Mouse (Mus musculus) liver, embryonic 15.5 days (tissue): Measurements from ENCODE around the gene Tekt1. TPM values are rescaled to one million over a fixed set of nuclear protein-coding genes. Genes with fewer than 3 reads are reported as not detected.
"Not testable (repeated sequence)": the region's sequence is repeated elsewhere in the genome, so short reads cannot be mapped to it uniquely, and the experiment has no call there.

Source experiments
- ATAC-seq: fragments of 200-750 bp; cut with Nextera tagmentation; 2 replicates; pipeline ENCODE4 v1.8.0; 2017; ENCODE audit warnings: moderate number of reproducible peaks, mild to moderate bottlenecking, moderate library complexity; ENCODE audit not compliant: insufficient read depth
- H3K27ac ChIP-seq: fragments of 300-500 bp; sonication (generic); replicated peaks from 2 replicates; pipeline ENCODE4 v1.5.1; 2015; ENCODE audit warnings: mild to moderate bottlenecking, inconsistent platforms
- H3K27me3 ChIP-seq: fragments of 300-500 bp; sonication (generic); 2 replicates; pipeline ENCODE4 v1.6.1; 2015; ENCODE audit warnings: mild to moderate bottlenecking, inconsistent platforms
- H3K36me3 ChIP-seq: fragments of 300-500 bp; sonication (generic); replicated peaks from 2 replicates; pipeline ENCODE4 v1.6.1; 2015; ENCODE audit warnings: moderate library complexity, mild to moderate bottlenecking, inconsistent platforms
- H3K4me1 ChIP-seq: fragments of 300-500 bp; sonication (generic); replicated peaks from 2 replicates; pipeline ENCODE4 v1.6.1; 2015; ENCODE audit warnings: inconsistent platforms
- H3K4me2 ChIP-seq: fragments of 300-500 bp; sonication (generic); 2 replicates; pipeline ENCODE4 v1.6.1; 2015; ENCODE audit warnings: moderate library complexity, mild to moderate bottlenecking, inconsistent platforms
- H3K4me3 ChIP-seq: fragments of 300-500 bp; sonication (generic); replicated peaks from 2 replicates; pipeline ENCODE4 v1.5.1; 2015; ENCODE audit warnings: mild to moderate bottlenecking, inconsistent platforms
- H3K9ac ChIP-seq: fragments of 300-500 bp; sonication (generic); 2 replicates; pipeline ENCODE4 v1.6.1; 2015; ENCODE audit warnings: moderate library complexity, mild to moderate bottlenecking, inconsistent platforms
- H3K9me3 ChIP-seq: fragments of 300-500 bp; sonication (generic); replicated peaks from 2 replicates; pipeline ENCODE4 v1.6.1; 2016; ENCODE audit warnings: inconsistent platforms
- WGBS: fragments of 180-500 bp; shearing (Covaris S2); methylation state at CpG from one replicate; pipeline ENCODE4 v1.1.7; 2015; ENCODE audit warnings: mixed read lengths; ENCODE audit not compliant: insufficient replicate concordance; 5-methylcytosine and 5-hydroxymethylcytosine counted together
- polyA plus RNA-seq: library from polyadenylated mRNA; unstranded; fragments of >200 nt; fragmentation: Nextera tagmentation; extraction: Ambion mirVana; gene quantifications from 2 replicates; pipeline ENCODE4 v1.2.1, GENCODE M21; 2015

Tekt1 gene
- polyA plus RNA-seq, 1 experiment from 2014 or later: not detected

DNA sequence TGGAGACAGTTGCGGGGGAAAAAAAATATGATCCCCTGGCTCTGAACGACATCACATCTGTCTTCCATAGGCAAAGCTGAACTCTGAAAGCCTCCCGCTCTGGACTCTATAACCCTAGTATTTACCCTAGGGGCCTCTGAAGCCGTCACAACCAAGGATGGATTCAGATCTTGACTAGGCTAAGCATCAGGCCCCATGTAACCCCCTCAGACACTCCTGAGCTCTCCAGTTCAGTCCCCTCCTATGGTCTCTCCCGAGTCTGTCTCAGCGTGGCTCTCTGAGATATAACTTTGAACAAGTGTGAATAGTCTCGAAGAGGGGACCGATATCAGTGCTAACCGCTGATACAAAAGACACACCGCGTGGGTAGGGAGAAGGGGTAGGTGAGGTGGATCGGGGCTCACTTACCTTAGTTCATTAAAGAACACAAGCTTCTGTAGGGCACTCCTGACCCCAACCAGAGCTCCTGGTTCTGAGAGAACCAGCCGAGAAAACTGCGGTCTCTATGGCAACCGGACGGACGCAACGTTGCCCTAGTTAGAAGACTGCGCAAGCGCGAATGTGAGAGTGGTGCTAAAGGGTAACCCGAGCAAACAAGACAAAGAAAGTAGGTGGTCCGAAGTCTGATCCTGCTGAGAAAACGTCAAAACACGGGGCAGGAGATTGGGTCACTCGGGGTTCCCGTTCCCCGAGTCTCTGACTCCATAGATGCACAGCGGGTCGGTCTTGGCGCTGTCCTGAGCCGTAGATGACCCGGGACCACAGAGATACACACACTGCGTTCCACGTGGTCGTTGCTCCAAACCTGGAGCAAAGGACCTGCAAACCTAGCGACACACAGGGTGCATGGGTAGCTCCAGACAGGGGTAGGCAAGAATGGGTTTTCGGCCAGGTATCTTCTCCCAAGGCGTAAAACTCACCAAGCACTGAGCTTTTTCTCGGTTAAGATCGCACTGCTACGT is 576 bp downstream of the Tekt1 start:
- peak overlapping the region; percentile 25 for H3K4me3 ChIP-seq
- no peaks in the 10 kb centered on the region; the same call in 1 of the 2 replicates for H3K4me1 ChIP-seq
- H3K36me3 ChIP-seq: no peaks in the 10 kb centered on the region
- no peak overlapping the region for H3K9ac ChIP-seq
- H3K27me3 ChIP-seq: peaks cover 18% of the 10 kb centered on the region
- WGBS: 12% methylated on average over 42 of the region's 42 CpGs
- H3K4me2 ChIP-seq: peak overlapping the region; percentile 61
- H3K9me3 ChIP-seq: no peaks in the 10 kb centered on the region
- H3K27ac ChIP-seq: no peak overlapping the region
- ATAC-seq: no peak

DNA sequence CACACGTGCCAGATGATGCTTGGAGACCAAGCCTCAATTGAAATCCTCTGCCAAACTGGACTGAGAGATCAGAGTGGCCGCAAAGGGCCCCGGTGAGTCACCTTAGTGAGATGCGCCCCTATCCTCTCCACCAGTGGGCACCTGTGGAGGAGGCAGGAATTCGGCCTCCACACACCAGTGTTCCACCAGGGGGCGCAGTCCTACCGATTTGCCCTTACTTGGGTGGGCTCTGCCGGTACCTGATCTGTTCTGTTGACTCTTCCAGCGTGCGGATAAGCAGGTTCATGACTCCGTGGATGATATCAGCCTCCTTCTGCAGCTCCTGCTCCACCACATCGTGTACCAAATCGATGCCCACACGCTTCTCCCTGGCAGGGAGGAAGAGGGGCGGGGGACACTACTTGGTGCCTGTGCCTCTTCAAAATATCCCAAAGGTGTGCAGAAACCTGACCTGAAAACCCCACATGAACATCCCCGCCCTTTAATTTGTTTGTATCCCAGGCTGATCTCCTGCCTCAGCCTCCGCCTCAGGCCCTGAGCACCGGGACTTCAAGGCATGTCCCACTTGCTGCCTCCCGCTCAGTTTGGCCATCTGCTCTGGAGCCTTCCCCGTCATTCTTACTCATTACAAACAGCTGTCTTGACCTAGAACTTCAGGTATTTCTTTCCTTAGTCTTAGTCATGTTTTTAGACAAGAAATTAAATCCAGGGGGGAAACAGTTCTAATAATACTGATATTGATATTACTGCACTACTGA is 7.1 kb downstream of the Tekt1 start:
- no peak overlapping the region for H3K4me3 ChIP-seq
- no peaks in the 10 kb centered on the region for H3K36me3 ChIP-seq
- H3K4me2 ChIP-seq: peak overlapping the region; percentile 30; the same call in 1 of the 2 replicates
- no peaks in the 10 kb centered on the region for H3K9me3 ChIP-seq
- ATAC-seq: no peak
- 0 out of 2 replicates have a peak, but pooled peaks cover 5% of the 10 kb centered on the region for H3K27me3 ChIP-seq
- WGBS: 22% methylated on average over 20 of the region's 20 CpGs
- H3K4me1 ChIP-seq: peaks cover 4% of the 10 kb centered on the region; the same call in 1 of the 2 replicates
- no peak overlapping the region for H3K9ac ChIP-seq
- no peak overlapping the region for H3K27ac ChIP-seq

DNA sequence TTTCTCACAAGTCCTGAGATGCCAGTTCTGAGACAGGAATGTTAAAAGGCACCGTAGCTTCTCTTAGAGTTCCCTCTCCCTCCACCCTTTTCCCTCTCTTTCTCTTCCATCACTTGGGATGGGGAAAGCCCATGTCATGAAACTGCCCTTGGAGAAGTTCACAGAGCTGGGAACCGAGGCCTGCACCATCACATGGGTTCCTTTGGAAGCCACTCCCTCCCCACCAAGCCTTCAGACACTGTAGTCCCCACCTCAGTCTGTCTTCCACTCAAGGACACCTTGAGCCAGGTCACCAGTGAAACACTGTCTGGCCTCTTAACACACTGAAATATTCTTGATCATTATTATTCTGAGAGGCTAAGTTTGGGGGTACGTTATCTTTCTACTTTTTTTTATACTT is 9.1 kb downstream of the Tekt1 start:
- Histone ChIP-seq H3K27ac (no peak overlapping the region), H3K4me2 (no peak overlapping the region), H3K4me1 (peaks cover 4% of the 10 kb centered on the region; the same call in 1 of the 2 replicates), H3K27me3 (0 out of 2 replicates have a peak, but pooled peaks cover 5% of the 10 kb centered on the region), H3K9ac (no peak overlapping the region), H3K4me3 (no peak overlapping the region), H3K9me3 (no peaks in the 10 kb centered on the region), H3K36me3 (no peaks in the 10 kb centered on the region)
- ATAC-seq: no peak
- 55% methylated on average over 3 of the region's 3 CpGs for WGBS

DNA sequence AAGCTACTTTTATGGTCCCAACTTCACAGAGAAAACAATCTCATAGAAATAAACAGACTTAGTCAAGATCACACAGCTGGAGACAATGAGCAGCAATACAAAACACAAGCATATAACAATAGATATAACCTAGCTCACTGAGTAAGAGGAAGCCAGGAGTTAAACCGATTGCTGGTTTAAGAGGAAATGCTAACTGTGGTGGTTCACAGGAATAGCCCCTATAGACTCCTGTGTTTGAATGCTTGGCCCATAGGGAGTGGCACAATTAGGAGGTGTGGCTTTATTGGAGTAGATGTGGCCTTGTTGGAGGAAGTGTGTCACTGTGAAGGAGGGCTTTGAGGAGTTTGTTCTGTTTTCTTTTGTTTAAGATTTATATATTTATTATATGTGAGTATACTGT is 10.0 kb downstream of the Tekt1 start:
- Histone ChIP-seq H3K27ac (no peak overlapping the region), H3K4me1 (peaks cover 4% of the 10 kb centered on the region; the same call in 1 of the 2 replicates), H3K36me3 (no peaks in the 10 kb centered on the region), H3K4me2 (no peak overlapping the region), H3K27me3 (0 out of 2 replicates have a peak, but pooled peaks cover 5% of the 10 kb centered on the region), H3K9ac (no peak overlapping the region), H3K9me3 (no peaks in the 10 kb centered on the region), H3K4me3 (no peak overlapping the region)
- WGBS: 14% methylated on average over 1 of the region's 1 CpGs
- no peak for ATAC-seq

DNA sequence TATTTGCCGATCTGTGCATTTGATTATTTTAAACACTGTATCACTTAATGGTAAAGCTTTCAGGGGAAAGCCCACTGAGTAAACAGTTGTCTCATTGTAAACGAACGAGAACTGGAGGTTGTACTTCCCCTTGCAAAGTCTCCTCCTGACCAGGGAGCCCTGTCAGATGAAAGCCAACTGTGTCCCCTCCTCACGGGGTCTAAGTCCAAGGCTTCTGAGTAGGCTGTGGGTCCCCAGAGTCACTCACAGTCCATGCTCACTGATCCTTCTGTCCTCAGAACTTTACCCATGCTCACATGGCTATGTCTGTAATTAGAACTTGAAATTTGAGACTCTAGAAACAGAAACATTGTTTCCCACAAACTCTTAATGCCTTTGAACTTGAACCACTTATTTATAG is 12.6 kb downstream of the Tekt1 start:
- Histone ChIP-seq H3K4me2 (no peak overlapping the region), H3K36me3 (no peaks in the 10 kb centered on the region), H3K4me3 (no peak overlapping the region), H3K4me1 (no peaks in the 10 kb centered on the region), H3K9ac (no peak overlapping the region), H3K9me3 (no peaks in the 10 kb centered on the region), H3K27ac (no peak overlapping the region), H3K27me3 (0 out of 2 replicates have a peak, but pooled peaks cover 3% of the 10 kb centered on the region)
- WGBS: 35% methylated on average over 4 of the region's 4 CpGs
- ATAC-seq: no peak

DNA sequence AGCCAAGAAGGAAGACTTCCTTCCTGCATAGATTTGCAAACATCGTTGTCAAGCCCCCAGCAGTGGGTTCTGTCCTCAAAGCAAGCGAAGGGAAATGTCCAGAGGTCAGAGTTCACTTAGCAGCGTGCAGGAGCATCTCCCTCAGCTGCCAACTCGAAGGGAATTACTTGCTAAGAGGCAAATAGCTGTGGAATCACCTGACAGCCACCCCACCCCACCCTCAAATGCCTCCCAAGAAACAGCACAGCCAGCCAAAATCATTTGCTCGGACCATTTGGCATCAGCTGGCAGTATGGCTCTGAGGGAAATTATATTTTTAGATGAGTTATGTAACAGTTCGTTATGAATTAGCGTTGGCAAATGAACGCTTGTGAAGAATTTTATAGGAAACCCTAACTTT is 13.2 kb downstream of the Tekt1 start:
- no peaks in the 10 kb centered on the region for H3K4me1 ChIP-seq
- H3K27me3 ChIP-seq: no peaks in the 10 kb centered on the region
- no peak overlapping the region for H3K9ac ChIP-seq
- H3K4me3 ChIP-seq: no peak overlapping the region
- H3K4me2 ChIP-seq: no peak overlapping the region
- ATAC-seq: no peak
- 47% methylated on average over 8 of the region's 8 CpGs for whole genome bisulfite sequencing
- H3K9me3 ChIP-seq: no peaks in the 10 kb centered on the region
- H3K27ac ChIP-seq: no peak overlapping the region
- H3K36me3 ChIP-seq: no peaks in the 10 kb centered on the region

DNA sequence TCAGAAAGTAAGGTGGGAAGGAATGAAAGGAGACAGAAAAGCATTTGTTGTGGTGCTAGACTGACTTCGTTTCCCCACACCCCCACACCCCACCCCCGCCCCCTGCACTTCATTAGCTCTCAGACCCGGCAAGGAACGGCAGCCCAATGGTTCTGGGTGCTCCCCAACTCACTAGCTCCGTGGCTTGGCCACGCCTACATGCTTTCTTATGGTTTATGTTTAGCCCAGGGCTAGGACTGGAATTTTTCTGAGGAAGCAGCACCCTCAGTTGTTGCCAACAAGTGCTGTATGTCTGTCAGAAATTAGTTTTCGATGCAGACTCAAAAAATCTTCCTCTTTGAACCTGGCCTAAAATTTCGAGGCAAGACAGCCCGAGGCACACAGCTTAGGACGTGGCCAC is 13.7 kb downstream of the Tekt1 start:
- Histone ChIP-seq H3K27ac (no peak overlapping the region), H3K4me3 (no peak overlapping the region), H3K4me2 (no peak overlapping the region), H3K4me1 (no peaks in the 10 kb centered on the region), H3K27me3 (no peaks in the 10 kb centered on the region), H3K9me3 (no peaks in the 10 kb centered on the region), H3K36me3 (no peaks in the 10 kb centered on the region), H3K9ac (no peak overlapping the region)
- ATAC-seq: no peak
- WGBS: 43% methylated on average over 10 of the region's 10 CpGs

DNA sequence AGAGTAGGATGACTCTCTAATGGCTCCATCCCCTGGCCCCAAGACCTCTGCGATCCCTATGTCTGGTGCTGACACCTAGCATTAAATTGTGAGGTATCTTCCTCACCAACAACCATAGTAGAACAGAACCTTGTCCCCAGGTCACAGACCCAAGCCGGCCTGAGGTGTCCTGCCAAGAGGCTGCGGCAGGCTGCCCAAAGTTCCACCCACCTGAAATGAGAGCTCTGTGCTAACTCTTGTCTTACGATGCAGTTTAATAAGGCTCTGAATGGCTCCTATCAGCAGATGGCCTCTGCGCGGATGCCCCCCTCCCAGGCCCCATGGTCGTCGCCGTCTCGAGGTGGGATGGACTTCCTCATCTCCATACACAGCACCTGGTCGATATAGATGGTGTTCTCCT is 17.8 kb downstream of the Tekt1 start:
- Histone ChIP-seq H3K27ac (no peak overlapping the region), H3K4me3 (no peak overlapping the region), H3K36me3 (no peaks in the 10 kb centered on the region), H3K4me1 (no peaks in the 10 kb centered on the region), H3K9ac (no peak overlapping the region), H3K27me3 (no peaks in the 10 kb centered on the region), H3K4me2 (no peak overlapping the region), H3K9me3 (no peaks in the 10 kb centered on the region)
- 76% methylated on average over 11 of the region's 11 CpGs for WGBS
- no peak for ATAC-seq

DNA sequence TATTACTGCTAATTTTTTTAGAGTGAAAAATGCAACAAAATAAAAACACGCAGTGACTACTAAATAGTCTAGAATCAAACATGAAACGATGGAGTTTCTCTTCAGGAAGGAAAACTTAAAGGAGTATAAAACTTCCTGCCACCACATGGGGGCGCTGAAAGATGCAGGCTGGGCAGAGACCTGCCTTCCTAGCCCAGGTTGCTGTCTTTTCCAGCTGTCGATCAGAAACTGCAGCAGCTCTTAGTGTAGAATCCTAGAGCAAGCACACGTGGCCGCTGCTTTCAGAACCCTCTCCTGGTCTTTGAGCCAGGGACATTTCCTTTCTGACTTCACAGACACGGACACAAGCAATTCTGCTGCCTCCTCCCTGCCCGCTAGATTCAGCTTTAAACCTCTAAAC is 18.3 kb downstream of the Tekt1 start:
- Histone ChIP-seq H3K4me3 (no peak overlapping the region), H3K9ac (no peak overlapping the region), H3K4me1 (no peaks in the 10 kb centered on the region), H3K36me3 (no peaks in the 10 kb centered on the region), H3K4me2 (no peak overlapping the region), H3K27me3 (no peaks in the 10 kb centered on the region), H3K9me3 (no peaks in the 10 kb centered on the region), H3K27ac (no peak overlapping the region)
- WGBS: 23% methylated on average over 8 of the region's 8 CpGs
- ATAC-seq: no peak

DNA sequence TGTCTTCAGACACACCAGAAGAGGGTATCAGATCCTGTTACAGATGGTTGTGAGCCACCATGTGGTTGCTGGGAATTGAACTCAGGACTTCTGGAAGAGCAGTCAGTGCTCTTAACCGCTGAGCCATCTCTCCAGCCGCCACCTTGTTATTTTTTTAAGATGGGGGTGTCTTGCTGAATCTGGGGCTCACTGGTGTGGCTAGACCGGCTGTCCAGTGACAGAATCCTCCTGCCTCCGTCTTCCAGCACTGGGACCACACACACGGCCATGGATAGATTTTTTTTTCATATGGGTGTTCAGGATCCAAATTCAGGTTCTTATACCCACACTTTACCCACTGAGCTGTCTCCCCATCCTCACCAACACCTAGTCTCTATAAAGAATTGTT is 19.0 kb downstream of the Tekt1 start:
- not testable (repeated sequence) for ATAC-seq, H3K4me3 ChIP-seq
- 74% methylated on average over 5 of the region's 5 CpGs for WGBS

DNA sequence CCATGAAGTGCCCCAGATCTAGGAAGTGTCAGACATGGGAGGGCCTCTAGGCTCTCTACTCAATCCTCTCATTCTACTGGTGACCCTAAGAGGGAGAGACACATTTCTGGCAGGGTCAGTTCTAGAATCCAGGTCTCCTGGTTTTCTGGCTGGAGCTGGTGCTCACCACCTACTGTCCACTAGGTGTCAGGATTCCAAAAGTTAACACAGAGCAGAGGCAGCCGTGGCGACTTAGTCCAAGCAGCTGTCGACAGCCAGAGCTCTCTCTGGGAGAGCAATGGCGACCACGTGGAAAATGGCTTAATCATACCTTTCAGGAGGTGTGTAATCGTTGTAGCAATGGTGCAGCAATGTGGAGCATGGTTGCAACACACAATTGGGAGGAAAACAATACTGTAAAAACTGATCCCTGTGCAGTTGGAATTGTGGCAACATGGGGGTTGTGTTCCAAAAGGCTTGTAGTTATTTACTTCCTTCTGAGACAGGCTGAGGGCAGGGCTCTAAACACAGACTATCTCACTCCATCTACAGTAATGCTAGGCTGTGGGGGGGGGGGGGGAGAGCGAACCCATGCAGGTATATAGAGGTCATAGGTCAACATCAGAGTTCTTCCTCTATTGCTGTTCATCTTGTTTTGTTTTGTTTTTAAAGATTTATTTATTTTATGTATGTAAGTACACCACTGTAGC is 19.5 kb downstream of the Tekt1 start:
- ATAC-seq: no peak
- WGBS: 7% methylated on average over 7 of the region's 7 CpGs
- no peak overlapping the region for H3K4me2 ChIP-seq
- no peak overlapping the region for H3K27ac ChIP-seq
- H3K9me3 ChIP-seq: no peaks in the 10 kb centered on the region
- H3K9ac ChIP-seq: no peak overlapping the region
- no peaks in the 10 kb centered on the region for H3K36me3 ChIP-seq
- no peaks in the 10 kb centered on the region for H3K4me1 ChIP-seq
- no peaks in the 10 kb centered on the region for H3K27me3 ChIP-seq
- no peak overlapping the region for H3K4me3 ChIP-seq

More for the DNA sequence above, 19.0 kb downstream of the Tekt1 start:
- H3K27ac ChIP-seq, H3K4me1 ChIP-seq, H3K9me3 ChIP-seq, H3K9ac ChIP-seq, H3K4me2 ChIP-seq, H3K27me3 ChIP-seq, H3K36me3 ChIP-seq: not testable (repeated sequence)
